Mouse (Mus musculus): Measurements from ENCODE around the gene Dgkh. TPM values are rescaled to one million over a fixed set of nuclear protein-coding genes. Genes with fewer than 3 reads are reported as not detected.

Dgkh gene
- polyA plus RNA-seq, 1 experiment from 2014 or later = 12.8 TPM

DNA sequence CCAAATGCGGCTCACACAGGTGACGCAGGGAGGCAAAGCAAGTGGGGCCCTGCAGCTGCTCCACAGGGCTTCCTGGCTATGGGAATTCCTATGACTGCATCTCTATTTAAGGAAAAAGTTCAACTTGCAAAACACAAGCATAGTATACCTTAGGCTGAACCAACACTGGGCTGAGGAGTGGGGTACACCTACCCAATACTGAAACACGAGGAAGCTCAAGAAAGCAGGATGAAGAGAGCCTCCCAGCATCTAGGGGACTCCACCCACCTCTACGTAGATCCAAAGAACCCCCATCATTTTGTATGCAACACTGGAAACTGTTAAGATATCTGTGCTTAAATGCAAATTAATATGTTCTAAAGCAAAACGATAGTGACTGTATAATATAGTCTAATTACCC lies 64.8 kb downstream of the Dgkh start:
- ATAC-seq (ENCODE audit: low FRiP score, low read depth) = no peak

DNA sequence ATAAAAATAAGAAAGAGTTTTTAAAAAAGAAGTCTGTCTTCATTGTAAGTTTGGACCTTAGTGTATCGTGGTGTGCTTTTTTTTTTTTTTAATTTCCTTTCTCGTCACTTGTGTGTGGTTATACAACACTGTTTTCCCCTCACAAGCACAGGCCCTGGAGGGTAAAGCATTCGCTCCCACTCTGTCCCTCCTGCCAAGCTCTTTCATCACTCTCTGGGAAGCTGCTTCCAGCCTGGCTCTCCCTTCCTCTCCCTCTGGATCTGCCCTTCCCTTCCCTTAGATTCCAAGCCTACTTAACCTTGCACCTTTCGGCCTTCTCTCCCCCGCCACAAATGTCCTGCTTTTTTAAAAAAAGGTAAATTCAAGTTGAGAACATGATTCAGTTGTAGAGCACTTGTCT lies 69.9 kb downstream of the Dgkh start:
- ATAC-seq (ENCODE audit: low FRiP score, low read depth) = no peak
- no peaks in the 10 kb centered on the region for H3K27me3 ChIP-seq (replicated peaks)
- no peak overlapping the region for H3K4me2 ChIP-seq (replicated peaks)
- H3K4me3 ChIP-seq = no peak overlapping the region
- 0 out of 2 replicates have a peak, but pooled peaks cover 5% of the 10 kb centered on the region for H3K36me3 ChIP-seq
- H3K9me3 ChIP-seq = 0 out of 2 replicates have a peak, but pooled peaks cover 13% of the 10 kb centered on the region
- no peak overlapping the region for H3K27ac ChIP-seq
- 86% methylated on average over 5 of the region's 5 CpGs for WGBS
- H3K9ac ChIP-seq = no peak overlapping the region
- no peaks in the 10 kb centered on the region for H3K4me1 ChIP-seq

More for the DNA sequence above, 64.8 kb downstream of the Dgkh start:
- no peak overlapping the region for H3K4me3 ChIP-seq
- no peaks in the 10 kb centered on the region for H3K36me3 ChIP-seq
- no peak overlapping the region for H3K27ac ChIP-seq
- no peaks in the 10 kb centered on the region for H3K9me3 ChIP-seq
- WGBS = 64% methylated on average over 5 of the region's 5 CpGs
- H3K9ac ChIP-seq = no peak overlapping the region
- no peaks in the 10 kb centered on the region for H3K27me3 ChIP-seq (replicated peaks)
- no peak overlapping the region for H3K4me2 ChIP-seq (replicated peaks)
- no peaks in the 10 kb centered on the region for H3K4me1 ChIP-seq

DNA sequence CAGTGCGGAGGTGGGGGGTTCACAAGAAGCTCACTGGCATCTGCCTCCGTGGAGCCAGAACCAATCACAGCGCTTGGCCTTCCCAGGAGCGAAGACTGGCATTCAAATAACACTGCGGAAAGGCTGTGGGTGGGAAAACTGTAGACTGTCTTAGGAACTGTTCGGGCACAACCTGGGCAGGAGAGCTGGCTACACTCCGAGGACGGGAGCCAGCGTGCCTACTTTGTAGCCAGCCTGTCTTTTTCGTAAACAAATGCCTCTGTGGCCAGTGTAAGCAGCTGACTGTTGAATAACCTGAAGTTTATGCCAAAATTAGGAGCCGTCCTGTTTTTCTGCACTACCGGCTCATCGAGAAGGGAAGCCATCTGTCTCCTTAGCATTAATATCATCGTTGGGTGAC lies 71.1 kb downstream of the Dgkh start:
- H3K36me3 ChIP-seq = 0 out of 2 replicates have a peak, but pooled peaks cover 5% of the 10 kb centered on the region
- no peak for ATAC-seq (ENCODE audit: low FRiP score, low read depth)
- 0 out of 2 replicates have a peak, but pooled peaks cover 13% of the 10 kb centered on the region for H3K9me3 ChIP-seq
- H3K27ac ChIP-seq = no peak overlapping the region
- no peak overlapping the region for H3K9ac ChIP-seq
- WGBS = 94% methylated on average over 14 of the region's 14 CpGs
- H3K4me2 ChIP-seq (replicated peaks) = no peak overlapping the region
- H3K4me3 ChIP-seq = no peak overlapping the region
- no peaks in the 10 kb centered on the region for H3K4me1 ChIP-seq
- H3K27me3 ChIP-seq (replicated peaks) = no peaks in the 10 kb centered on the region

DNA sequence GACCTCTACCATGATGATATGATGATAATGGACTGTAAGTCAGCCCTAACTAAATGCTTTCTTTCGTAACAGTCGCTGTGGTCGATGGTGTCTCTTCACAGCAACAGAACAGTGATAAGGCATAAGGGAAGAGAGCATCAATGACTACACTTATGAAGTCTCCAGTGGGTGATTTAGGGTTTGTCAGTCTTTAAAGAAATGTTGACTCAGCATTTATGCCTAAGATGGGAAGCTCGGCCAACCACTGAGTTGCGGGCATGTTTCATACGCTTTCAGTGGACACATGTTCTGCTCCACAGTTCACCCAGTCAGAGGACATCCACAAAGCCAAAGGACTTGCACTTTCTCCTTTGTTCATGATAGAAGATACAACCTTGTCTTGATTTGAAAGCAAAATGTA lies 73.9 kb downstream of the Dgkh start:
- H3K4me1 ChIP-seq = no peaks in the 10 kb centered on the region
- no peak overlapping the region for H3K4me2 ChIP-seq (replicated peaks)
- H3K27me3 ChIP-seq (replicated peaks) = no peaks in the 10 kb centered on the region
- 0 out of 2 replicates have a peak, but pooled peaks cover 13% of the 10 kb centered on the region for H3K9me3 ChIP-seq
- no peak overlapping the region for H3K9ac ChIP-seq
- no peak for ATAC-seq (ENCODE audit: low FRiP score, low read depth)
- H3K4me3 ChIP-seq = no peak overlapping the region
- WGBS = 98% methylated on average over 6 of the region's 6 CpGs
- H3K27ac ChIP-seq = no peak overlapping the region
- 0 out of 2 replicates have a peak, but pooled peaks cover 5% of the 10 kb centered on the region for H3K36me3 ChIP-seq

DNA sequence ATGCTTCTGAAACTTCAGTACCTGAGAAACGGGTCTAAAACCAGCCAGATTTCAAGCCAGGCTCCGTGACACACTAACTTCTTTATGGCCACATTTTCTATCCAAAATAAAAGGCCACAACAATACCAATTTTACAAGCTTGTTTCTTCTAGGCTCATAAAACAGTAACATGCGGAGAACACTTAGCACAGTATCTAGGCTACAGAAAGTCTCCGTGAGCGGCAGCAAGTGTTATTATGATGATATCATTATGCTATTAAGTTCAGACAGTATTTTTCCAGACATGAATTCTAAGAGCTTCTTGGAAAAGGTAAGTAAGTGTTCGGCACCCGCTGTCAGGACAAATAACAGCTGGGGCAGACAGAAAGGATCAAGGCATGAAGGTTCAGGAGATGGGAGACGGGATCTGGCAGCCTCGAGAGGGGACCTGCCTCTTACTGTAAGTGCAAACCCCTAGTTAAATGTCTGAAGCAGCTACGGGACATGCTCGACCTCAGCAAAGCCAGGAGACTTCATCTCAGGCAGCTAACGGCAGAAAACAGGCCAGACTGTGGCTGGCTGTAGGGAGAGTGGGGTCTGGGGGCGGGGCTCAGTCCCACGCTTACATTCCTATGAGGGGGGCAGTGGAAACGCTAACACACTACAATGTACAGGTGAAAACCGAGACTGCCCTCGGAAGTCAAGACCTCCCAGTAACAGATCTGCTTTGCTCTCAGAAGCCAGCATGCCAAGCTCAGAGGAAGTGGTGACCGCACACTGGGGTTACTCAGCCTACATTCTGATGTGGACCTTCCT lies 75.5 kb downstream of the Dgkh start:
- no peak overlapping the region for H3K4me2 ChIP-seq (replicated peaks)
- no peaks in the 10 kb centered on the region for H3K4me1 ChIP-seq
- 0 out of 2 replicates have a peak, but pooled peaks cover 13% of the 10 kb centered on the region for H3K9me3 ChIP-seq
- no peak overlapping the region for H3K27ac ChIP-seq
- H3K36me3 ChIP-seq = 0 out of 2 replicates have a peak, but pooled peaks cover 5% of the 10 kb centered on the region
- H3K27me3 ChIP-seq (replicated peaks) = no peaks in the 10 kb centered on the region
- H3K9ac ChIP-seq = no peak overlapping the region
- no peak overlapping the region for H3K4me3 ChIP-seq
- no peak for ATAC-seq (ENCODE audit: low FRiP score, low read depth)
- 88% methylated on average over 18 of the region's 18 CpGs for WGBS

DNA sequence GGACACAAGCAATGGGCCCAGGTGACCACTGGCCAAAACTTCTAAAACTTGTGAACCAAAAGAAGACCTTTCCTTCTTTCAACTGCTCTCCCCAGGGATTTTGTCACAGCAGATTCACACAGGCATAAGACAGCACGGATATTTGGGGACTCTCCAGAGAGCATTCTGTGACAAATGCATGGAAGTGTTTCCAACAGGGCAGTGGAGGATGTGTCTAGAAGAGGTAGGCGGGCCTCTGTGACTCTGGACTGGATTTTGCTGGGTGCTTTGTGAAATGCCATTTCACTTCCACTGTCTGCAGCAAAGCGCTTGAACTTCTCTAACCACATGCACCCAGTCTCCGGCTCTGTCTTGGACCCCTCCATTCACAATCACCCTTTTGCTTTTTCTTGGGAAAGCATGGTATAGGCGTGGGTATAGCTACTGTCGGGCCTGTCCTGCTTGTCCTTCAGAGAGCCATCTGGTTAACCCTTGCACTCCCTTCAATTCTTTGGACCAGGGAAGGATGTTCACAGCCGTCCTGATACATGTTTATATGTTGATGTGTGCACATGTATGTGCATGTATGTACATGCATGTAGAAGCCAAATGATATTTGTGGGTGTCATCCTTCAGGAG lies 77.5 kb downstream of the Dgkh start:
- H3K27ac ChIP-seq = no peak overlapping the region
- H3K36me3 ChIP-seq = no peaks in the 10 kb centered on the region
- 87% methylated on average over 7 of the region's 7 CpGs for whole genome bisulfite sequencing
- H3K9me3 ChIP-seq = 0 out of 2 replicates have a peak, but pooled peaks cover 3% of the 10 kb centered on the region
- H3K4me1 ChIP-seq = no peaks in the 10 kb centered on the region
- H3K4me2 ChIP-seq (replicated peaks) = no peak overlapping the region
- no peak overlapping the region for H3K9ac ChIP-seq
- no peaks in the 10 kb centered on the region for H3K27me3 ChIP-seq (replicated peaks)
- H3K4me3 ChIP-seq = no peak overlapping the region
- ATAC-seq (ENCODE audit: low FRiP score, low read depth) = no peak

DNA sequence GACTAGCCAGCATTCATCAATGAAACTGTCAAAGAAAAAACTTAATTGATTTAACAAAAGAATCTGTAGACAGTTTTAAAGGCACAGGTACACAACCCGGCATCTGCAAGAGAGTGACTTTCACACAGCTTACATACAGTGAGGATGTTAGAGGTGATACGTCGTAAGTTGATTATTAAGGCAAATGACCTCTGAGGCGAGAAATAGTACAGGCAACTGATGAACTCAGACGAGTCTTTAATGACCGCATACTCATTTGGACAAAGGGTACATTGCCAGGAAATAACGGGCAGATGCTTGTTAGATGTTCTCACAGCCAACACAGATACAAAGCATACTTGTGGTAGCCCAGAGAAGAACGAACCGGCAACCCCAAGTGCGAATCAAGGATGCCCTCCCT lies 78.4 kb downstream of the Dgkh start:
- no peak overlapping the region for H3K4me3 ChIP-seq
- H3K4me1 ChIP-seq = no peaks in the 10 kb centered on the region
- H3K36me3 ChIP-seq = no peaks in the 10 kb centered on the region
- H3K9ac ChIP-seq = no peak overlapping the region
- no peaks in the 10 kb centered on the region for H3K27me3 ChIP-seq (replicated peaks)
- 82% methylated on average over 10 of the region's 10 CpGs for WGBS
- H3K4me2 ChIP-seq (replicated peaks) = no peak overlapping the region
- ATAC-seq (ENCODE audit: low FRiP score, low read depth) = no peak
- H3K27ac ChIP-seq = no peak overlapping the region
- 0 out of 2 replicates have a peak, but pooled peaks cover 3% of the 10 kb centered on the region for H3K9me3 ChIP-seq

- 0 out of 2 replicates have a peak, but pooled peaks cover 3% of the 10 kb centered on the region for H3K9me3 ChIP-seq
- no peaks in the 10 kb centered on the region for H3K27me3 ChIP-seq (replicated peaks)
- 93% methylated on average over 5 of the region's 5 CpGs for WGBS
- H3K36me3 ChIP-seq = no peaks in the 10 kb centered on the region
- no peak overlapping the region for H3K4me3 ChIP-seq
- H3K27ac ChIP-seq = no peak overlapping the region
- H3K9ac ChIP-seq = no peak overlapping the region
- no peaks in the 10 kb centered on the region for H3K4me1 ChIP-seq
- H3K4me2 ChIP-seq (replicated peaks) = no peak overlapping the region
- no peak for ATAC-seq (ENCODE audit: low FRiP score, low read depth)
These were observed 79.2 kb downstream of the Dgkh start for GRCm38 (mm10) chr14:78653333-78653732.

DNA sequence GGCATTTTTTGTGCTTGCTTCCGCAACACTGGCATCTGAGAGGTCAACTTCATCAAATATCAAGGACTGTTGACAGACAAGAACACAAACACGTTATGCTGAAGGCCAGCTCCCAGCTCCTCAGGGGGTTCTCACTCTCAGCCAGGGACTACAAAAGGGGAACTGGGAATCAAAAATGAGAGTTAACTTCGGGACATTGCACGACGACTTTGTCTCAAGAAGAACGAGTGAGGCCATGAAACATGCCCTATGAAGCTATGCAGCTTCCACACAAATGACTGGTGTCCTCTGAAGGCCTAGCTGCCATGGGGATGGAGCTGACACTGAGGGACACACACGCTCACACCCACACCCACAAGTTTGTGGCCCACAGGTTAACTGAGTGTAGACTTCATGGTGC lies 80.9 kb downstream of the Dgkh start:
- Histone ChIP-seq H3K4me2 (replicated peaks) (no peak overlapping the region), H3K36me3 (no peaks in the 10 kb centered on the region), H3K27me3 (replicated peaks) (no peaks in the 10 kb centered on the region), H3K4me3 (no peak overlapping the region), H3K9me3 (no peaks in the 10 kb centered on the region), H3K4me1 (no peaks in the 10 kb centered on the region), H3K9ac (no peak overlapping the region), H3K27ac (no peak overlapping the region)
- WGBS = 83% methylated on average over 7 of the region's 7 CpGs
- no peak for ATAC-seq (ENCODE audit: low FRiP score, low read depth)

DNA sequence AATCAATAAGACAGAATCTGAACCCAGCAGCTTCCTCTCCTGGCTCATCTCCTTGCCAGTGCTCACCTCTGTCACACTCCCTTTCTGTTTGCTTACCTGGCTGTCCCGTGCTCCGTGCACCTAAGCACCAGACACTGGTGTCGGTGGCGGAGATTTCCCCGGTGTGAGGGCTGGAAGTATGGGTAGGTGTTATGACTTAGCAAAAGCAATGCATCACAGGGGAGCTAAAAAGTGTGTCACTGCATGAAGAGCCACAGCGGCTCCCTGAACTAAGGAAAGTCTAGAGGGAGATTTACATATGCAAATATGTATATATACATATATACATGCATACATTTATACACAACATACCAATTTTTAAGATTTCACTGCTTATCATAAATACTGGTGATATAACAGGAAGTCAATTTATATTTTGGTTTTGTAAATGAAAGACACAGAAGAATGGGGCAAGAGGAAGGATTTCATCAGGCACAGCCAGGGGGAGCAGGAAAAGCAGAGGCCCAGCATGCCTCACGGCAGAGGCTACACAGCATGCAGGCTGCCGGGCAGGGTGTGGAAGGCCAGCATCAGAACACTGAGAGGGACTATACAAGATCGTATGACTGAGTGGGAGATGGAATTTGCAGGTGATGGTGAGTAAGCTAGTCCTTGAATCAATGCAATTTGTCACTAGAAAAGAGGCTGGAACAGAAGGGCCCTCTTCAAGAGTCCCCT lies 82.0 kb downstream of the Dgkh start:
- Histone ChIP-seq H3K9me3 (no peaks in the 10 kb centered on the region), H3K9ac (no peak overlapping the region), H3K4me1 (no peaks in the 10 kb centered on the region), H3K27ac (no peak overlapping the region), H3K36me3 (no peaks in the 10 kb centered on the region), H3K4me2 (replicated peaks) (no peak overlapping the region), H3K4me3 (no peak overlapping the region), H3K27me3 (replicated peaks) (no peaks in the 10 kb centered on the region)
- WGBS = 83% methylated on average over 9 of the region's 9 CpGs
- no peak for ATAC-seq (ENCODE audit: low FRiP score, low read depth)

DNA sequence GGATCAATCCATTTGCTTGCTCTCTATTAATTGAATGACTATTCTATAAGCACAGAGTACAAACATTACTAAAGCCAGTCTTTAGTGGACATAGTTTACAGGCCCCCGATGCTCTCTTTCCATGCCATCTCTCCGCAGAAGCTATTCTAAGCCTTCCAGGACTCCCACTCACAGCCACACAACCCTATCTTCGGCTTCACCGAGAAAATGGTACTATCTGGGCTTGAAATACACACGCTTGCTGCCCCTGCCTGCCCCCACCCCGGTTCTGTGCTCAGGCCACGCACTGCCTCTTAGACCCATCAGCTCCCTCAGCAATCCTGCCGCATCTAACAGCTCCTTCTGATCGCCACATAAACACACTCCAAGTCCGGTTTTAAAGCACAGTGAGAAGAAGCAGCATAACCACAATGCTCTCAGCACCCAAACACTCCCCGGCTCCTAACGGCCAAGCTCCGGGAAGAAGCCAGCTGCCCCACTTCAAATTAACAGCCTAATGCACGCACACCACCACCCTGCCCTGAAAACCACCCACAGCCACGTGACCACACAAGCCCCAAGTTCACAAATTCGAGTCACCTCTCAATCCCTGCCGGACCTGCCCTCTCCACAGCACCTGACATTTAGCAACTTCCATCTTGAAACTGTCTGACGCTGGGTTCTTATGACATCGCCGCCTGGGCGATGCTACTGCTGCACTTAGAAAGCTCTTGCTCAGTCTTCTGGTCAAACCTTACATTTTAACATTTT lies 82.9 kb downstream of the Dgkh start:
- Histone ChIP-seq H3K4me1 (no peaks in the 10 kb centered on the region), H3K9ac (no peak overlapping the region), H3K27ac (no peak overlapping the region), H3K9me3 (no peaks in the 10 kb centered on the region), H3K27me3 (replicated peaks) (no peaks in the 10 kb centered on the region), H3K4me2 (replicated peaks) (no peak overlapping the region), H3K4me3 (no peak overlapping the region), H3K36me3 (no peaks in the 10 kb centered on the region)
- ATAC-seq (ENCODE audit: low FRiP score, low read depth) = no peak
- WGBS = 88% methylated on average over 21 of the region's 21 CpGs

- Histone ChIP-seq H3K9me3 (no peaks in the 10 kb centered on the region), H3K4me3 (no peak overlapping the region), H3K27me3 (replicated peaks) (no peaks in the 10 kb centered on the region), H3K4me1 (no peaks in the 10 kb centered on the region), H3K4me2 (replicated peaks) (no peak overlapping the region), H3K9ac (no peak overlapping the region), H3K27ac (no peak overlapping the region), H3K36me3 (no peaks in the 10 kb centered on the region)
- WGBS = 89% methylated on average over 3 of the region's 3 CpGs
- ATAC-seq (ENCODE audit: low FRiP score, low read depth) = no peak
These were observed 87.0 kb downstream of the Dgkh start for GRCm38 (mm10) chr14:78645622-78646021.
